In genomic region chr9:57761563-57762551, GRCm38 (mm10) we compare ENCODE assay signal across 8 mouse cellular contexts. TPM values are rescaled to one million over a fixed set of nuclear protein-coding genes. Genes with fewer than 3 reads are reported as not detected.
DNase-seq lines count a peak whose midpoint lies in the region; ATAC-seq and TF ChIP-seq lines count a peak whose summit lies in the region.

No protein-coding gene starts in this region.

- TF ChIP-seq CTCF in midbrain, postnatal 0 days (IDR thresholded peaks at IDR 0.05) = no peak

- peaks cover 47% of the 10 kb centered on the region for H3K36me3 ChIP-seq in embryonic facial prominence, embryonic 14.5 days (ENCODE audit: control insufficient read depth, insufficient read depth, low read length)
- H3K36me3 ChIP-seq in midbrain, postnatal 0 days (ENCODE audit: insufficient read depth, low read length) = peaks cover 45% of the 10 kb centered on the region

- H3K4me2 ChIP-seq in embryonic facial prominence, embryonic 14.5 days (ENCODE audit: low read depth, low read length) = peak overlapping the region; percentile 93; the same call in 1 of the 2 replicates
- H3K4me2 ChIP-seq in midbrain, postnatal 0 days (ENCODE audit: low read depth, low read length, poor library complexity, severe bottlenecking) = peak overlapping the region; percentile 96; the same call in 1 of the 2 replicates

- no peaks in the 10 kb centered on the region for H3K27me3 ChIP-seq in embryonic facial prominence, embryonic 14.5 days (replicated peaks; ENCODE audit: control insufficient read depth, insufficient read depth, low read length)
- no peaks in the 10 kb centered on the region for H3K27me3 ChIP-seq in midbrain, postnatal 0 days (ENCODE audit: insufficient read depth, low read length)

- no peak overlapping the region for H3K27ac ChIP-seq in embryonic facial prominence, embryonic 14.5 days (replicated peaks; ENCODE audit: low read depth, low read length)
- no peak overlapping the region for H3K27ac ChIP-seq in midbrain, postnatal 0 days (ENCODE audit: low read depth, low read length)

- DNase-seq in left cerebral cortex, adult 18-20 months (ENCODE audit: low spot score in 2 of 2) = peak; percentile 33 to 51
- no peak for DNase-seq in left cerebral cortex, postnatal 4 days
- DNase-seq in embryonic facial prominence, embryonic 14.5 days (ENCODE audit: low spot score) = peak; percentile 43
- DNase-seq in kidney, adult 8-10 months = peak; percentile 57 to 74
- no peak for DNase-seq in midbrain, postnatal 0 days (ENCODE audit: low spot score)
- DNase-seq in frontal cortex, postnatal 36 days (ENCODE audit: low spot score in 2 of 2) = no peak
- no peak for DNase-seq in lung, postnatal 4 days

- whole genome bisulfite sequencing in embryonic facial prominence, embryonic 14.5 days = 91% methylated on average over 13 of the region's 13 CpGs
- WGBS in midbrain, postnatal 0 days = 93% methylated on average over 13 of the region's 13 CpGs

- H3K4me3 ChIP-seq in embryonic facial prominence, embryonic 14.5 days (ENCODE audit: low read depth, low read length) = no peak overlapping the region
- no peak overlapping the region for H3K4me3 ChIP-seq in midbrain, postnatal 0 days (ENCODE audit: low read depth, low read length)

- H3K9ac ChIP-seq in embryonic facial prominence, embryonic 14.5 days (ENCODE audit: low read depth, low read length) = 0 out of 2 replicates have a peak overlapping the region, but pooled peaks have one; percentile 20
- no peak overlapping the region for H3K9ac ChIP-seq in midbrain, postnatal 0 days (replicated peaks; ENCODE audit: low read length, poor library complexity, severe bottlenecking)

- intact Hi-C loops in left cerebral cortex, postnatal 4 days (cut with DNase I) = loop anchor here (5.0 to 10.0 kb wide), 2 partner anchors 73 to 235 kb away; partner anchors contain the start of gene Arid3b

- peaks cover 24% of the 10 kb centered on the region for H3K4me1 ChIP-seq in embryonic facial prominence, embryonic 14.5 days (ENCODE audit: control insufficient read depth, insufficient read depth, low read length)
- H3K4me1 ChIP-seq in midbrain, postnatal 0 days (ENCODE audit: insufficient read depth, low read length) = peaks cover 15% of the 10 kb centered on the region

- ATAC-seq in embryonic facial prominence, embryonic 14.5 days (ENCODE audit: low read depth) = no peak
- no peak for ATAC-seq in midbrain, postnatal 0 days (ENCODE audit: low FRiP score)
- no peak for ATAC-seq in granulocyte monocyte progenitor cell, adult 5-6 weeks (replicated peaks; ENCODE audit: poor library complexity, severe bottlenecking)

- H3K9me3 ChIP-seq in embryonic facial prominence, embryonic 14.5 days (ENCODE audit: control insufficient read depth, low read length) = no peaks in the 10 kb centered on the region
- H3K9me3 ChIP-seq in midbrain, postnatal 0 days (ENCODE audit: low read length) = no peaks in the 10 kb centered on the region

RNA-seq across cellular contexts. Expression of gene Clk3, which starts 3.8 kb away (rescaled TPM):
- 10 to 100 TPM; 77.8 to 88.3 TPM for total RNA-seq in left cerebral cortex, adult 18-20 months (2021)
- 10 to 100 TPM; 74.5 to 75.2 TPM for total RNA-seq in left cerebral cortex, postnatal 4 days (2021)
- 54.7 and 59.6 TPM in 2 replicates for polyA plus RNA-seq in embryonic facial prominence, embryonic 14.5 days (2014; fragmentation: Nextera tagmentation; extraction: Ambion mirVana)
- 82.1 and 83.7 TPM in 2 replicates for total RNA-seq in midbrain, postnatal 0 days (2014; rRNA removed)
- polyA plus RNA-seq in midbrain, postnatal 0 days (2015; fragmentation: Nextera tagmentation; extraction: Ambion mirVana) = 53.4 and 54.3 TPM in 2 replicates
- 44.0 and 48.0 TPM in 2 replicates for total RNA-seq in granulocyte monocyte progenitor cell, adult 5-6 weeks (2014; fragmentation: Nextera tagmentation)
- 36.8 and 49.9 TPM in 2 replicates for total RNA-seq in granulocyte monocyte progenitor cell, adult 5-6 weeks (2017)

RNA-seq across cellular contexts. Expression of gene Edc3, which starts 53.5 kb away (rescaled TPM):
- total RNA-seq in left cerebral cortex, adult 18-20 months (2021) = 10 to 100 TPM; 15.2 to 16.0 TPM
- 10 to 100 TPM; 19.1 to 20.2 TPM for total RNA-seq in left cerebral cortex, postnatal 4 days (2021)
- polyA plus RNA-seq in embryonic facial prominence, embryonic 14.5 days (2014; fragmentation: Nextera tagmentation; extraction: Ambion mirVana) = 22.1 and 25.0 TPM in 2 replicates
- total RNA-seq in midbrain, postnatal 0 days (2014; rRNA removed) = 10.6 and 11.9 TPM in 2 replicates
- 27.3 and 27.8 TPM in 2 replicates for polyA plus RNA-seq in midbrain, postnatal 0 days (2015; fragmentation: Nextera tagmentation; extraction: Ambion mirVana)
- 14.6 and 20.3 TPM in 2 replicates for total RNA-seq in granulocyte monocyte progenitor cell, adult 5-6 weeks (2014; fragmentation: Nextera tagmentation)
- total RNA-seq in granulocyte monocyte progenitor cell, adult 5-6 weeks (2017) = 3.5 and 4.3 TPM in 2 replicates

Comparison
In these comparisons a context has a peak if more than half of its experiments do, and no peak if none do; other contexts are left out.
1. DNase-seq: peak in left cerebral cortex, adult 18-20 months (2 of 2), embryonic facial prominence, embryonic 14.5 days (single experiment) and kidney, adult 8-10 months (2 of 2); none in left cerebral cortex, postnatal 4 days (single experiment), midbrain, postnatal 0 days (single experiment), frontal cortex, postnatal 36 days (0 of 2) and lung, postnatal 4 days (0 of 2).